Mouse (Mus musculus) heart, postnatal 36 days (tissue): ENCODE data around the gene Pip5k1b. TPM values are rescaled to one million over a fixed set of nuclear protein-coding genes. Genes with fewer than 3 reads are reported as not detected.

Experiments used
- DNase-seq, 2 experiments: peaks; one replicate each; pipeline ENCODE4 v3.0.0; 2021 to 2022
- intact Hi-C: fragments of 180-260 bp; cut with DNase I; formaldehyde crosslinking; loops from one replicate; pipeline ENCODE4 v1.15.1; 2025
- total RNA-seq, 2 experiments: library from RNA; stranded (reverse); gene quantifications; 2 replicates each; pipeline ENCODE4 v1.2.3; 2021

The Pip5k1b gene
- total RNA-seq, 2 experiments from 2014 or later = 22.1 to 27.5 TPM

GRCm38 (mm10) chr19:24519732-24520409 lies 35.8 kb downstream of the Pip5k1b start:
- intact Hi-C loops = no loop called here
- DNase-seq = no peak

- intact Hi-C loops = no loop called here
- no peak for DNase-seq
Measured at GRCm38 (mm10) chr19:24518384-24518783, 37.3 kb downstream of the Pip5k1b start.

- DNase-seq = no peak
Measured at GRCm38 (mm10) chr19:24517057-24517456, 38.6 kb downstream of the Pip5k1b start.

GRCm38 (mm10) chr19:24515941-24516340 lies 39.7 kb downstream of the Pip5k1b start:
- intact Hi-C loops = no loop called here

More at GRCm38 (mm10) chr19:24517057-24517456, 38.6 kb downstream of the Pip5k1b start:
- intact Hi-C loops = no loop called here

GRCm38 (mm10) chr19:24514661-24515642 lies 40.7 kb downstream of the Pip5k1b start:
- DNase-seq = no peak
- intact Hi-C loops = no loop called here

More at GRCm38 (mm10) chr19:24515941-24516340, 39.7 kb downstream of the Pip5k1b start:
- no peak for DNase-seq

- no peak for DNase-seq
- intact Hi-C loops = no loop called here
Measured at GRCm38 (mm10) chr19:24513105-24513843, 42.4 kb downstream of the Pip5k1b start.

- intact Hi-C loops = no loop called here
- no peak for DNase-seq
Measured at GRCm38 (mm10) chr19:24511939-24512338, 43.7 kb downstream of the Pip5k1b start.

GRCm38 (mm10) chr19:24509391-24509790 lies 46.3 kb downstream of the Pip5k1b start:
- DNase-seq = no peak
- intact Hi-C loops = no loop called here

GRCm38 (mm10) chr19:24508087-24508767 lies 47.4 kb downstream of the Pip5k1b start:
- intact Hi-C loops = no loop called here
- DNase-seq = no peak

GRCm38 (mm10) chr19:24502736-24503421 lies 52.8 kb downstream of the Pip5k1b start:
- intact Hi-C loops = no loop called here
- no peak for DNase-seq

GRCm38 (mm10) chr19:24501525-24501924 lies 54.1 kb downstream of the Pip5k1b start:
- intact Hi-C loops = no loop called here
- no peak for DNase-seq

- intact Hi-C loops = no loop called here
- DNase-seq = no peak
Measured at GRCm38 (mm10) chr19:24500431-24500830, 55.2 kb downstream of the Pip5k1b start.

- intact Hi-C loops = no loop called here
- DNase-seq = no peak
Measured at GRCm38 (mm10) chr19:24499291-24499690, 56.4 kb downstream of the Pip5k1b start.

- intact Hi-C loops = no loop called here
- DNase-seq = no peak
Measured at GRCm38 (mm10) chr19:24493887-24494286, 61.8 kb downstream of the Pip5k1b start.

- intact Hi-C loops = no loop called here
Measured at GRCm38 (mm10) chr19:24491824-24492223, 63.8 kb downstream of the Pip5k1b start.

GRCm38 (mm10) chr19:24490275-24490674 lies 65.4 kb downstream of the Pip5k1b start:
- no peak for DNase-seq
- intact Hi-C loops = no loop called here

More at GRCm38 (mm10) chr19:24491824-24492223, 63.8 kb downstream of the Pip5k1b start:
- DNase-seq = no peak

GRCm38 (mm10) chr19:24486433-24487296 lies 69.0 kb downstream of the Pip5k1b start:
- intact Hi-C loops = no loop called here
- DNase-seq = no peak

- no peak for DNase-seq
- intact Hi-C loops = no loop called here
Measured at GRCm38 (mm10) chr19:24484612-24485194, 71.0 kb downstream of the Pip5k1b start.
